16 mouse cellular contexts compared by ENCODE assay signal in the genomic region with DNA sequence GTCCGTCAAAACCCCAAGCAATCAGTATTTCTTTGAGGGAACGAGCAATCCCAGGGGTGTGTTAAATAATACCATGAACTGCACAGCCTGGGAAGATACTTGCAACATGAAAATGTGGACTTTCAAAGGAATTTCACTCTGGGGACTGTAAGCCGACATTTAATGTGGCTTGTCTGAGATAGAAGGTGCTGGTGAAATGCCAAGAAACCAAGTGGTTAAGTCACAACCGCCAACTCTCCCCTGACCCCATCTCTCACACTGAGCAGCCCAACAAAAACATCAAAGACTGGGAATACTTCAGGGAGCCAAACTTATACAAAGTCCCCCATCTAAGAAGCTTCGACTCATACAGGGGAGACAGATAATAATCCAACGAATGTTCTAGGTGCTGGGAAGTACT.
"Had no signal": no experiment of that assay in that cellular context is flagged by ENCODE, and none has a peak within 500 bp of the region (broad histone marks: within the 10 kb centered on the region; RNA-seq: fewer than 3 reads in every experiment).

No protein-coding gene starts in this region.

- H3K27ac ChIP-seq: liver, embryonic 14.5 days; macrophage; midbrain, embryonic 13.5 days; midbrain, embryonic 15.5 days; neural tube, embryonic 12.5 days; stomach, embryonic 15.5 days; stomach, postnatal 0 days had no signal

- DNase-seq: lung, adult 2 months; lung, postnatal 36 days; right cerebral cortex, postnatal 14 days; thymus, adult 2 months; thymus, postnatal 25 days; thymus, postnatal 4 days had no signal

- H3K4me3 ChIP-seq: megakaryocyte, embryonic 14.5 days; midbrain, embryonic 13.5 days; midbrain, embryonic 15.5 days; neural tube, embryonic 12.5 days; stomach, embryonic 15.5 days had no signal

- ATAC-seq: lung, postnatal 0 days; midbrain, embryonic 13.5 days; midbrain, embryonic 15.5 days had no signal

- H3K9me3 ChIP-seq: midbrain, embryonic 13.5 days; midbrain, embryonic 15.5 days; neural tube, embryonic 12.5 days; stomach, embryonic 15.5 days had no signal

- H3K9ac ChIP-seq: liver, embryonic 14.5 days; midbrain, embryonic 13.5 days; midbrain, embryonic 15.5 days; neural tube, embryonic 12.5 days; stomach, embryonic 15.5 days had no signal

- H3K36me3 ChIP-seq: midbrain, embryonic 13.5 days; midbrain, embryonic 15.5 days; neural tube, embryonic 12.5 days; stomach, embryonic 15.5 days had no signal

- H3K4me2 ChIP-seq: midbrain, embryonic 11.5 days; midbrain, embryonic 13.5 days; midbrain, embryonic 15.5 days; neural tube, embryonic 12.5 days; stomach, embryonic 15.5 days had no signal

- H3K4me1 ChIP-seq: megakaryocyte, embryonic 14.5 days; midbrain, embryonic 13.5 days; midbrain, embryonic 15.5 days; neural tube, embryonic 12.5 days; stomach, embryonic 15.5 days had no signal

- H3K27me3 ChIP-seq: megakaryocyte, embryonic 14.5 days; midbrain, embryonic 13.5 days; midbrain, embryonic 15.5 days; neural tube, embryonic 12.5 days; stomach, embryonic 15.5 days had no signal
